Mouse (Mus musculus): ENCODE data around the gene Vopp1. TPM values are rescaled to one million over a fixed set of nuclear protein-coding genes. Genes with fewer than 3 reads are reported as not detected.

Gene Vopp1
- total RNA-seq, 2 experiments from 2014 or later = 14.4 to 16.5 TPM

GRCm38 (mm10) chr6:57706721-57707120 is 118.2 kb downstream of the Vopp1 start:
- no peak for ATAC-seq (ENCODE audit: poor library complexity, severe bottlenecking)

- ATAC-seq (ENCODE audit: poor library complexity, severe bottlenecking) = 0 out of 2 replicates have a peak, but pooled peaks have one; percentile 2
These were observed 121.3 kb downstream of the Vopp1 start for GRCm38 (mm10) chr6:57703703-57704102.

- peak; percentile 91 for ATAC-seq (ENCODE audit: poor library complexity, severe bottlenecking)
These were observed 122.0 kb downstream of the Vopp1 start for GRCm38 (mm10) chr6:57702743-57703499.

DNA sequence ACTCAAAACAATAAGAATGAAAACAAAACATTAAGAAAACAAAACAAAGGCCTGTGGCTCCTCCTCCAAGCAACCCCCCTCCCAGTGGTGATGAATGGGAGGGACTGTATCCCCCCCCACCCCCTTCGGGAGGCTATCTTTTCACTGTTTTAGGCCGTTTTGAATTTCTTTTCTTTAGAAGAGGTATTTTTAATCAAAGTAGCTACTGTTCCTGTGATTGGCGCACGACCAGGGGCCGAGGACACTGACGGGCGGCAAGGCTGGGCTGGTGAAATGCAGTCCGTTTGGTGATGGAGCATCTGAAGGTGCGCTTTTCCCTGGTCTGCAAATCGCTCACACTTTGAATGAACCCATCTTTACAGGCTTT is 122.6 kb downstream of the Vopp1 start, which contains the start of gene Lancl2:
Gene Lancl2 (plus strand): TSS at position 165 of the 367 bp plus-strand sequence.
- peak; percentile 26 for ATAC-seq (ENCODE audit: poor library complexity, severe bottlenecking)

DNA sequence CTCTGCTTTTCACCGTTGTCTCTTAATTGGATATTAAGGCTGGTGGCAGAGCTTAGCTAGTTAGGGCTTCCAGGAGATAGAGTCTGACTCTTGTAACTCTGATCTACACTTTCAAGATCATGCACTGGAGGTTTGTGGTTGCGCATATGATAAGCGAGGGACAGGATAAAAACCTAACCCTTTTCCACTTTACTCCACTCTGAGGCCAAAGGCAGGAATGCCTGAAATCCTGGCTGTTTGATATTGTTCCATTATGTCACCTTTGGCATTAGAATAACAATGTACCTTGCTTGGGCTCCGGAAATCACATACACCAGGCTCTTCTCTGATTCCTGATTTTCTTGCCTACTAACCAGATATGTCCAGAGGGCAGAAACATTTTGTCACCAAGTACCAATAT is 123.3 kb downstream of the Vopp1 start:
- ATAC-seq (ENCODE audit: poor library complexity, severe bottlenecking) = no peak

- ATAC-seq (ENCODE audit: poor library complexity, severe bottlenecking) = no peak
These were observed 131.8 kb downstream of the Vopp1 start for GRCm38 (mm10) chr6:57693116-57693515.

GRCm38 (mm10) chr6:57691467-57692261 is 133.3 kb downstream of the Vopp1 start, which contains the start of gene Pyurf:
Gene Pyurf, minus strand, starts transcription at chr6:57692078.
- peak; percentile 90 for ATAC-seq (ENCODE audit: poor library complexity, severe bottlenecking)

DNA sequence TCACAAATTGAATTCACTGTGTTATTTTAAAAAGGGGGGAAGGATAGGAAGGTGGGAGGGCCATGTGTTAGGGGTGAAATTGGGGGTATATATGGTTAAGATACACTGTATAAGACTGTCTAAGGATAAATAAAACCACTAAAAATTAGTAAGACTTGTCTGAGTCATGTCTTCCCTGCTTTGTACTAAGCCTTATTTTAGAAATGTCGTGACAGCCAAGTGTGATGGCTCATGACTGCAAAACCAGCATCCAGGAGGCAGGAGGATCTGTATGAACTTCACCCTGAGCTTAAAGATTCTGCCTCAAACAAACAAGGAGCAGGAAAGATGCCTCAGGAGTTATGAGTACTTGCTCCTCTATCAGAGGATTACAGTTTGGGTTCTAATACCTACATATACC is 140.8 kb downstream of the Vopp1 start:
- no peak for ATAC-seq (ENCODE audit: poor library complexity, severe bottlenecking)

Other genes starting within 250 kb of the Vopp1 start
- gene Herc6, start 244.2 kb downstream of the Vopp1 start, total RNA-seq (2015) = 18.0 and 26.5 TPM in 2 replicates
- 14.1 and 15.3 TPM in 2 replicates for gene Herc6, start 244.2 kb downstream of the Vopp1 start, total RNA-seq (2017)
- 3.5 and 3.6 TPM in 2 replicates for gene Pyurf, start 133.1 kb downstream of the Vopp1 start, total RNA-seq (2015)
- gene Pyurf, start 133.1 kb downstream of the Vopp1 start, total RNA-seq (2017) = 7.9 and 9.1 TPM in 2 replicates
- gene Lancl2, start 122.6 kb downstream of the Vopp1 start, total RNA-seq (2015) = 26.0 and 29.7 TPM in 2 replicates
- 26.3 and 28.7 TPM in 2 replicates for gene Lancl2, start 122.6 kb downstream of the Vopp1 start, total RNA-seq (2017)
- not detected in 2 replicates for gene Vmn1r21, start 25.2 kb upstream of the Vopp1 start, total RNA-seq (2015)
- gene Vmn1r21, start 25.2 kb upstream of the Vopp1 start, total RNA-seq (2017) = not detected in 2 replicates
- not detected in 2 replicates for gene Vmn1r22, start 82.9 kb upstream of the Vopp1 start, total RNA-seq (2015)
- gene Vmn1r22, start 82.9 kb upstream of the Vopp1 start, total RNA-seq (2017) = not detected in 2 replicates
- gene Vmn1r23, start 101.7 kb upstream of the Vopp1 start, total RNA-seq (2015) = not detected in 2 replicates
- not detected in 2 replicates for gene Vmn1r23, start 101.7 kb upstream of the Vopp1 start, total RNA-seq (2017)
- not detected in 2 replicates for gene Vmn1r24, start 136.3 kb upstream of the Vopp1 start, total RNA-seq (2015)
- not detected in 2 replicates for gene Vmn1r24, start 136.3 kb upstream of the Vopp1 start, total RNA-seq (2017)
- gene Vmn1r25, start 155.7 kb upstream of the Vopp1 start, total RNA-seq (2015) = not detected in 2 replicates
- not detected in 2 replicates for gene Vmn1r25, start 155.7 kb upstream of the Vopp1 start, total RNA-seq (2017)
- not detected in 2 replicates for gene Vmn1r26, start 190.0 kb upstream of the Vopp1 start, total RNA-seq (2015)
- gene Vmn1r26, start 190.0 kb upstream of the Vopp1 start, total RNA-seq (2017) = not detected in 2 replicates